Mouse (Mus musculus) ES-Bruce4 (cell line): Measurements from ENCODE around the gene Rdh1.

Experiments used
- CTCF ChIP-seq: IDR thresholded peaks from one replicate; pipeline ENCODE4 v1.8.1; 2011; ENCODE audit warnings: low read depth, low read length
- EP300 ChIP-seq: IDR thresholded peaks from 2 replicates; pipeline ENCODE4 v1.6.1; 2011; ENCODE audit warnings: low read depth, low read length; ENCODE audit not compliant: insufficient read depth
- POLR2A ChIP-seq: IDR thresholded peaks from one replicate; pipeline ENCODE4 v1.8.1; 2011; ENCODE audit warnings: low read length; ENCODE audit not compliant: insufficient read depth

GRCm38 (mm10) chr10:127730285-127730932 is 29.1 kb upstream of the Rdh1 start:
- TF ChIP-seq CTCF (no peak), POLR2A (no peak), EP300 (no peak)
